In genomic region chr4:88805231-88805630, GRCm38 (mm10) we compare ENCODE assay signal across 8 mouse cellular contexts. TPM values are rescaled to one million over a fixed set of nuclear protein-coding genes. Genes with fewer than 3 reads are reported as not detected.
DNase-seq lines count a peak whose midpoint lies in the region; ATAC-seq lines count a peak whose summit lies in the region.
"Not testable (repeated sequence)": the region's sequence is repeated elsewhere in the genome, so short reads cannot be mapped to it uniquely, and the experiment has no call there.
"Had no signal": no experiment of that assay in that cellular context is flagged by ENCODE, and none has a peak within 500 bp of the region (broad histone marks: within the 10 kb centered on the region; RNA-seq: fewer than 3 reads in every experiment).

Gm13288 (plus strand) TSS chr4:88805531.

- not testable (repeated sequence) for H3K27me3 ChIP-seq in embryonic facial prominence, embryonic 14.5 days (replicated peaks; ENCODE audit: control insufficient read depth, insufficient read depth, low read length); forebrain, embryonic 16.5 days (replicated peaks; ENCODE audit: control insufficient read depth, insufficient read depth, low read length); hindbrain, embryonic 16.5 days (replicated peaks; ENCODE audit: control insufficient read depth, insufficient read depth, low read length); limb, embryonic 15.5 days; midbrain, embryonic 12.5 days; neural tube, embryonic 15.5 days (replicated peaks)
- H3K27me3 ChIP-seq in heart, embryonic 15.5 days, result peaks cover 10% of the 10 kb centered on the region

- DNase-seq in embryonic facial prominence, embryonic 14.5 days (ENCODE audit: low spot score), result not testable (repeated sequence)

- H3K9me3 ChIP-seq in embryonic facial prominence, embryonic 14.5 days (ENCODE audit: control insufficient read depth, low read length); forebrain, embryonic 16.5 days (ENCODE audit: control insufficient read depth, low read length); heart, embryonic 15.5 days (replicated peaks); hindbrain, embryonic 16.5 days (ENCODE audit: control insufficient read depth, low read length); limb, embryonic 15.5 days; midbrain, embryonic 12.5 days; neural tube, embryonic 15.5 days (replicated peaks): not testable (repeated sequence)

- H3K4me1 ChIP-seq in embryonic facial prominence, embryonic 14.5 days (ENCODE audit: control insufficient read depth, insufficient read depth, low read length); forebrain, embryonic 16.5 days (replicated peaks; ENCODE audit: control insufficient read depth, insufficient read depth, low read length); heart, embryonic 15.5 days (replicated peaks); hindbrain, embryonic 16.5 days (ENCODE audit: control insufficient read depth, insufficient read depth, low read depth, low read length); limb, embryonic 15.5 days; midbrain, embryonic 12.5 days; neural tube, embryonic 15.5 days: not testable (repeated sequence)

- not testable (repeated sequence) for H3K9ac ChIP-seq in embryonic facial prominence, embryonic 14.5 days (ENCODE audit: low read depth, low read length); forebrain, embryonic 16.5 days (replicated peaks; ENCODE audit: low read depth, low read length); heart, embryonic 15.5 days; hindbrain, embryonic 16.5 days (ENCODE audit: low read depth, low read length); limb, embryonic 15.5 days; midbrain, embryonic 12.5 days (replicated peaks); neural tube, embryonic 15.5 days (replicated peaks)

- H3K27ac ChIP-seq in embryonic facial prominence, embryonic 14.5 days (replicated peaks; ENCODE audit: low read depth, low read length); forebrain, embryonic 16.5 days (ENCODE audit: low read length); heart, embryonic 15.5 days; hindbrain, embryonic 16.5 days (ENCODE audit: low read depth, low read length); limb, embryonic 15.5 days; midbrain, embryonic 12.5 days (replicated peaks); neural tube, embryonic 15.5 days (replicated peaks): not testable (repeated sequence)

- H3K4me2 ChIP-seq in embryonic facial prominence, embryonic 14.5 days (ENCODE audit: low read depth, low read length), result peak within 1 kb of the TSS; percentile 32; the same call in 1 of the 2 replicates
- peak within 1 kb of the TSS; percentile 31; the same call in 1 of the 2 replicates for H3K4me2 ChIP-seq in forebrain, embryonic 16.5 days (ENCODE audit: low read length)
- H3K4me2 ChIP-seq in heart, embryonic 15.5 days, result 0 out of 2 replicates have a peak within 1 kb of the TSS, but pooled peaks have one; percentile 43
- peak within 1 kb of the TSS; percentile 43 for H3K4me2 ChIP-seq in hindbrain, embryonic 16.5 days (ENCODE audit: low read length)
- 0 out of 2 replicates have a peak within 1 kb of the TSS, but pooled peaks have one; percentile 30 for H3K4me2 ChIP-seq in limb, embryonic 15.5 days
- H3K4me2 ChIP-seq in midbrain, embryonic 12.5 days (replicated peaks), result peak within 1 kb of the TSS; percentile 38
- peak within 1 kb of the TSS; percentile 52 for H3K4me2 ChIP-seq in neural tube, embryonic 15.5 days

- WGBS in embryonic facial prominence, embryonic 14.5 days, result no CpG with 5 or more reads among the region's 8 CpGs
- no CpG with 5 or more reads among the region's 8 CpGs for WGBS in forebrain, embryonic 16.5 days
- no CpG with 5 or more reads among the region's 8 CpGs for WGBS in heart, embryonic 15.5 days
- no CpG with 5 or more reads among the region's 8 CpGs for WGBS in hindbrain, embryonic 16.5 days
- WGBS in limb, embryonic 15.5 days, result no CpG with 5 or more reads among the region's 8 CpGs
- WGBS in midbrain, embryonic 12.5 days, result no CpG with 5 or more reads among the region's 8 CpGs
- WGBS in neural tube, embryonic 15.5 days, result no CpG with 5 or more reads among the region's 8 CpGs

- ATAC-seq in embryonic facial prominence, embryonic 14.5 days (ENCODE audit: low read depth); forebrain, embryonic 16.5 days; heart, embryonic 15.5 days (replicated peaks; ENCODE audit: insufficient number of reproducible peaks, insufficient read depth, low FRiP score, low read depth); hindbrain, embryonic 16.5 days; limb, embryonic 15.5 days (ENCODE audit: insufficient number of reproducible peaks, low FRiP score, low TSS enrichment, low read depth); midbrain, embryonic 12.5 days (ENCODE audit: low FRiP score, low read depth); neural tube, embryonic 15.5 days (ENCODE audit: low FRiP score): not testable (repeated sequence)

- H3K4me3 ChIP-seq in embryonic facial prominence, embryonic 14.5 days (ENCODE audit: low read depth, low read length), result peak within 1 kb of the TSS; percentile 20; the same call in 1 of the 2 replicates
- 0 out of 2 replicates have a peak within 1 kb of the TSS, but pooled peaks have one; percentile 20 for H3K4me3 ChIP-seq in forebrain, embryonic 16.5 days (replicated peaks; ENCODE audit: low read length)
- peak within 1 kb of the TSS; percentile 27; the same call in 1 of the 2 replicates for H3K4me3 ChIP-seq in heart, embryonic 15.5 days
- not testable (repeated sequence) for H3K4me3 ChIP-seq in hindbrain, embryonic 16.5 days (ENCODE audit: low read length)
- peak within 1 kb of the TSS; percentile 30 for H3K4me3 ChIP-seq in limb, embryonic 15.5 days
- H3K4me3 ChIP-seq in midbrain, embryonic 12.5 days, result peak within 1 kb of the TSS; percentile 24; the same call in 1 of the 2 replicates
- peak within 1 kb of the TSS; percentile 21; the same call in 1 of the 2 replicates for H3K4me3 ChIP-seq in neural tube, embryonic 15.5 days (replicated peaks)

- H3K36me3 ChIP-seq in embryonic facial prominence, embryonic 14.5 days (ENCODE audit: control insufficient read depth, insufficient read depth, low read length); forebrain, embryonic 16.5 days (ENCODE audit: control insufficient read depth, insufficient read depth); heart, embryonic 15.5 days; hindbrain, embryonic 16.5 days (ENCODE audit: control insufficient read depth, insufficient read depth, low read length); limb, embryonic 15.5 days; midbrain, embryonic 12.5 days; neural tube, embryonic 15.5 days: not testable (repeated sequence)

RNA-seq across cellular contexts. Expression of gene Gm13288, which starts in this region (rescaled TPM):
- polyA plus RNA-seq in embryonic facial prominence, embryonic 14.5 days (2014; fragmentation: Nextera tagmentation; extraction: Ambion mirVana), result 0.21 TPM in 1 of 2 replicates, not detected in the other
- not detected in 2 replicates for polyA plus RNA-seq in forebrain, embryonic 16.5 days (2015; fragmentation: Nextera tagmentation; extraction: Ambion mirVana)
- polyA plus RNA-seq in heart, embryonic 15.5 days (2015; fragmentation: Nextera tagmentation; extraction: Ambion mirVana), result 0.08 TPM in 1 of 2 replicates, not detected in the other
- not detected in 2 replicates for polyA plus RNA-seq in hindbrain, embryonic 16.5 days (2015; fragmentation: Nextera tagmentation; extraction: Ambion mirVana)
- 0.15 TPM in 1 of 2 replicates, not detected in the other for polyA plus RNA-seq in limb, embryonic 15.5 days (2015; fragmentation: Nextera tagmentation; extraction: Ambion mirVana)
- not detected in 2 replicates for polyA plus RNA-seq in midbrain, embryonic 12.5 days (2016; fragmentation: Nextera tagmentation; extraction: Ambion mirVana)
- polyA plus RNA-seq in neural tube, embryonic 15.5 days (2015; fragmentation: Nextera tagmentation; extraction: Ambion mirVana), result not detected in 2 replicates
- polyA plus RNA-seq: brain, embryonic 14.5 days had no signal
